Comparison of ENCODE assay signal across 23 mouse cellular contexts in the genomic region with DNA sequence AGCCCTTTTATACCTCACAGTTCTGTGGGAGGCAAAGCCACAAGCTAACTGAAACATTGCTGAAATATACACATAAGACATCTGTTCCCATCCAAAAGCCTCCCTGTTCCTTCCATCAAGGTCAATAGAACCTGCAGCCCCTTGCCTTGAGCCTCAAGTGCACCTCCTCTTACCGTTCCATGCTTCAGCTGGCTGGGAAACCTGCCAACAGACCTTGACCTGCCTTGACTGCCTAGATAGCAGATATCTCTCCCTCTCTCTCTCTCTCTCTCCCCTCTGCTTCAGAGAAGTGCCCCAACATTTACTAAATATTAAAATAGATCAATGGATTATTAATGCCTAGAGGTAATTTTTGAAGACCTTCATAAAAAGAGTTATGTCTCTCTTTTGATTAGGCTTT. TPM values are rescaled to one million over a fixed set of nuclear protein-coding genes. Genes with fewer than 3 reads are reported as not detected.
DNase-seq lines count a peak whose midpoint lies in the region; ATAC-seq lines count a peak whose summit lies in the region.
"Had no signal": no experiment of that assay in that cellular context is flagged by ENCODE, and none has a peak within 500 bp of the region (broad histone marks: within the 10 kb centered on the region; RNA-seq: fewer than 3 reads in every experiment).

No protein-coding gene starts in this region.

- no peaks in the 10 kb centered on the region for H3K9me3 ChIP-seq in liver, embryonic 12.5 days (replicated peaks)
- H3K9me3 ChIP-seq in neural tube, embryonic 15.5 days (replicated peaks): no peaks in the 10 kb centered on the region
- no peaks in the 10 kb centered on the region for H3K9me3 ChIP-seq in forebrain, embryonic 10.5 days
- H3K9me3 ChIP-seq: embryonic facial prominence, embryonic 13.5 days; heart, embryonic 15.5 days; hindbrain, embryonic 10.5 days; limb, embryonic 10.5 days had no signal

- no peak overlapping the region for H3K4me3 ChIP-seq in liver, embryonic 12.5 days
- no peak overlapping the region for H3K4me3 ChIP-seq in neural tube, embryonic 15.5 days (replicated peaks)
- H3K4me3 ChIP-seq in forebrain, embryonic 10.5 days: no peak overlapping the region
- H3K4me3 ChIP-seq: embryonic facial prominence, embryonic 13.5 days; heart, adult 2 months; heart, embryonic 15.5 days; hindbrain, embryonic 10.5 days; limb, embryonic 10.5 days had no signal

- H3K36me3 ChIP-seq in liver, embryonic 12.5 days: no peaks in the 10 kb centered on the region
- no peaks in the 10 kb centered on the region for H3K36me3 ChIP-seq in neural tube, embryonic 15.5 days
- H3K36me3 ChIP-seq in forebrain, embryonic 10.5 days (replicated peaks): no peaks in the 10 kb centered on the region
- H3K36me3 ChIP-seq: embryonic facial prominence, embryonic 13.5 days; heart, embryonic 15.5 days; hindbrain, embryonic 10.5 days; limb, embryonic 10.5 days had no signal

- no peaks in the 10 kb centered on the region for H3K4me1 ChIP-seq in liver, embryonic 12.5 days
- 0 out of 2 replicates have a peak, but pooled peaks cover 2% of the 10 kb centered on the region for H3K4me1 ChIP-seq in neural tube, embryonic 15.5 days
- H3K4me1 ChIP-seq in forebrain, embryonic 10.5 days: peaks cover 9% of the 10 kb centered on the region
- H3K4me1 ChIP-seq: heart, embryonic 15.5 days had no signal

- H3K27me3 ChIP-seq in liver, embryonic 12.5 days (replicated peaks): no peaks in the 10 kb centered on the region
- no peaks in the 10 kb centered on the region for H3K27me3 ChIP-seq in neural tube, embryonic 15.5 days (replicated peaks)
- H3K27me3 ChIP-seq in forebrain, embryonic 10.5 days (ENCODE audit: poor library complexity, severe bottlenecking): no peaks in the 10 kb centered on the region
- H3K27me3 ChIP-seq: embryonic facial prominence, embryonic 13.5 days; heart, embryonic 15.5 days had no signal

- WGBS in liver, embryonic 12.5 days (ENCODE audit: insufficient replicate concordance): 43% methylated on average over 1 of the region's 1 CpGs
- 65% methylated on average over 1 of the region's 1 CpGs for WGBS in neural tube, embryonic 15.5 days
- 94% methylated on average over 1 of the region's 1 CpGs for WGBS in forebrain, embryonic 10.5 days

- no peak overlapping the region for H3K27ac ChIP-seq in liver, embryonic 12.5 days
- H3K27ac ChIP-seq in neural tube, embryonic 15.5 days (replicated peaks): no peak overlapping the region
- no peak overlapping the region for H3K27ac ChIP-seq in forebrain, embryonic 10.5 days
- H3K27ac ChIP-seq: embryonic facial prominence, embryonic 13.5 days; heart, adult 2 months; heart, embryonic 15.5 days; hindbrain, embryonic 10.5 days; limb, embryonic 10.5 days had no signal

- no peak overlapping the region for H3K9ac ChIP-seq in liver, embryonic 12.5 days
- no peak overlapping the region for H3K9ac ChIP-seq in neural tube, embryonic 15.5 days (replicated peaks)
- H3K9ac ChIP-seq: embryonic facial prominence, embryonic 13.5 days; forebrain, postnatal 0 days; heart, embryonic 15.5 days had no signal

- no peak for ATAC-seq in liver, embryonic 12.5 days
- ATAC-seq in neural tube, embryonic 15.5 days (ENCODE audit: low FRiP score): no peak
- ATAC-seq: forebrain, postnatal 0 days had no signal

- peak; percentile 5 for DNase-seq in liver
- DNase-seq in adrenal gland, postnatal 25 days: peak; percentile 34
- peak; percentile 52 for DNase-seq in kidney, postnatal 14 days
- peak; percentile 70 for DNase-seq in testis, postnatal 14 days (ENCODE audit: low spot score)
- no peak for DNase-seq in forebrain, embryonic 10.5 days (ENCODE audit: extremely low spot score, low spot score)
- DNase-seq: cerebellum, adult 8-10 months; forebrain, postnatal 0 days; heart, adult 2 months; lung, postnatal 14 days; right cerebral cortex, postnatal 4 days; thymus, adult 2 months had no signal

- no peak overlapping the region for H3K4me2 ChIP-seq in liver, embryonic 12.5 days
- no peak overlapping the region for H3K4me2 ChIP-seq in neural tube, embryonic 15.5 days
- H3K4me2 ChIP-seq: embryonic facial prominence, embryonic 13.5 days; heart, embryonic 15.5 days had no signal

RNA-seq across cellular contexts. Expression of a gene that starts 38.8 kb away (rescaled TPM):
- polyA plus RNA-seq in liver, embryonic 12.5 days (2016; fragmentation: Nextera tagmentation; extraction: Ambion mirVana): 0.71 and 0.88 TPM in 2 replicates
- total RNA-seq in adrenal gland, postnatal 25 days (2021): 223 and 290 TPM in 2 replicates
- 0.09 and 1.8 TPM in 2 replicates for polyA plus RNA-seq in neural tube, embryonic 15.5 days (2015; fragmentation: Nextera tagmentation; extraction: Ambion mirVana)
- polyA plus RNA-seq in forebrain, embryonic 10.5 days (2016; fragmentation: Nextera tagmentation; extraction: Ambion mirVana): not detected in 2 replicates
- total RNA-seq: common myeloid progenitor, adult 5-6 weeks; forebrain, postnatal 0 days; gastrocnemius, adult 8-10 months; heart, adult 2 months; layer of hippocampus, adult 18-20 months; left cerebral cortex, adult 18-20 months; megakaryocyte-erythroid progenitor cell, adult 5-6 weeks; midbrain, postnatal 0 days had no signal
- polyA plus RNA-seq: embryonic facial prominence, embryonic 13.5 days; forebrain, postnatal 0 days; heart, adult 2 months; heart, embryonic 15.5 days; hindbrain, embryonic 10.5 days; limb, embryonic 10.5 days; midbrain, postnatal 0 days had no signal
